Comparison of ENCODE assay signal across 15 mouse cellular contexts in the genomic region with DNA sequence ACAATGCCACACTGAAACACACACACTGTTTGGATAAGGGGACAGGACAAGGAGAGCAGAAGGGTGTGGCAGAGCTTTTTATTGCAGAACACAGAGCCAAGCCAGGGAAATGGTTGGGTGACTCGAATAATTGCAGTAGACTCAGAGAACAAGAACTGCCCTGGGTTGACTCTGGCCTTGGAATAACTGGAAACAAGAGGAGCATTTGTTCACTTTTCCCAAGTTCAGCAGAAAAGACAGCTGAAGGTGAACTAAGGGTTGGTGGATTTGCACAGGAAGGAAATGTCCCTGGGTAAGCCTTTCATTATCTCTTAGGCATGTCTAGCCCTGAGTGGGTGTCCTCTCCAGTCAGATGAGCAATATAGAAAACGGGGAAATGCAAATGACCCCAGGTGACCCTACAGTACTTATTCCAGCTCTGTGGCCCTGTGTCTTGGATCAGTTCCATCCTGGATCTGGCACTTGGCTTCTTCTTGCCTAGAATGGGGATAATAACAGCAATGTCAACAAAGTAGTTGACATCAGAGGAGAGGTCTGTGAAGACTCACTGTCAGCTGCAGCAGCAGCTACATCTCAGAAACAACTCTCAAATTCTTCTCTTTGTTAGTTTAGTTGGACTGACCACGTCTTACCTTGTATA. TPM values are rescaled to one million over a fixed set of nuclear protein-coding genes. Genes with fewer than 3 reads are reported as not detected.
A peak's percentile ranks its signal among the peaks of the same experiment; 100 is the strongest.
DNase-seq lines count a peak whose midpoint lies in the region; ATAC-seq and TF ChIP-seq lines count a peak whose summit lies in the region.
"Had no signal": no experiment of that assay in that cellular context is flagged by ENCODE, and none has a peak within 500 bp of the region (broad histone marks: within the 10 kb centered on the region; RNA-seq: fewer than 3 reads in every experiment).

No protein-coding gene starts in this region.

- H3K4me3 ChIP-seq in heart, embryonic 11.5 days (ENCODE audit: low read depth, low read length): no peak overlapping the region
- no peak overlapping the region for H3K4me3 ChIP-seq in kidney, embryonic 14.5 days (ENCODE audit: low read length)
- H3K4me3 ChIP-seq in lung, embryonic 15.5 days: no peak overlapping the region
- H3K4me3 ChIP-seq in lung, adult 2 months (replicated peaks; ENCODE audit: extremely low read depth, low read depth, low read length): no peak overlapping the region
- H3K4me3 ChIP-seq in stomach, embryonic 15.5 days (replicated peaks): no peak overlapping the region
- H3K4me3 ChIP-seq: forebrain, embryonic 13.5 days; midbrain, embryonic 12.5 days had no signal

- H3K9ac ChIP-seq in heart, embryonic 11.5 days (ENCODE audit: low read depth, low read length): no peak overlapping the region
- no peak overlapping the region for H3K9ac ChIP-seq in kidney, embryonic 14.5 days (ENCODE audit: low read depth, low read length)
- no peak overlapping the region for H3K9ac ChIP-seq in lung, embryonic 15.5 days
- H3K9ac ChIP-seq in stomach, embryonic 15.5 days: no peak overlapping the region
- H3K9ac ChIP-seq: forebrain, embryonic 13.5 days; midbrain, embryonic 12.5 days had no signal

- H3K27ac ChIP-seq in heart, embryonic 11.5 days (ENCODE audit: low read depth, low read length): no peak overlapping the region
- H3K27ac ChIP-seq in kidney, embryonic 14.5 days (ENCODE audit: low read depth, low read length): no peak overlapping the region
- peak overlapping the region; percentile 70 for H3K27ac ChIP-seq in lung, embryonic 15.5 days
- no peak overlapping the region; the same call in 1 of the 2 replicates for H3K27ac ChIP-seq in stomach, embryonic 15.5 days
- H3K27ac ChIP-seq: forebrain, embryonic 13.5 days; midbrain, embryonic 12.5 days had no signal

- ATAC-seq in heart, embryonic 11.5 days (replicated peaks; ENCODE audit: insufficient number of reproducible peaks, low FRiP score, low TSS enrichment): no peak
- 0 out of 2 replicates have a peak, but pooled peaks have one; percentile 46 for ATAC-seq in kidney, embryonic 14.5 days (ENCODE audit: low FRiP score, low TSS enrichment)
- ATAC-seq in lung, embryonic 15.5 days (ENCODE audit: borderline replicate concordance, extremely low read depth, low FRiP score, low TSS enrichment): peak; percentile 86; the same call in 1 of the 2 replicates
- peak; percentile 18; the same call in 1 of the 2 replicates for ATAC-seq in stomach, embryonic 15.5 days (ENCODE audit: insufficient read depth, low FRiP score, low read depth)
- ATAC-seq: forebrain, embryonic 13.5 days; inflammation-experienced regulatory T-cells, adult 6 months had no signal

- no peaks in the 10 kb centered on the region for H3K36me3 ChIP-seq in heart, embryonic 11.5 days (ENCODE audit: control insufficient read depth, insufficient read depth, low read length)
- no peaks in the 10 kb centered on the region for H3K36me3 ChIP-seq in kidney, embryonic 14.5 days (ENCODE audit: control insufficient read depth, insufficient read depth, low read length)
- no peaks in the 10 kb centered on the region for H3K36me3 ChIP-seq in lung, embryonic 15.5 days
- H3K36me3 ChIP-seq in stomach, embryonic 15.5 days: no peaks in the 10 kb centered on the region
- H3K36me3 ChIP-seq: midbrain, embryonic 12.5 days had no signal

- no peak for TF ChIP-seq CTCF in lung, adult 2 months (IDR thresholded peaks at IDR 0.05; ENCODE audit: insufficient read depth, low read length)

- no peaks in the 10 kb centered on the region for H3K4me1 ChIP-seq in heart, embryonic 11.5 days (ENCODE audit: control insufficient read depth, insufficient read depth, low read length)
- no peaks in the 10 kb centered on the region for H3K4me1 ChIP-seq in kidney, embryonic 14.5 days (ENCODE audit: control insufficient read depth, insufficient read depth, low read length)
- peaks cover 30% of the 10 kb centered on the region for H3K4me1 ChIP-seq in lung, embryonic 15.5 days
- H3K4me1 ChIP-seq in lung, adult 2 months (ENCODE audit: control insufficient read depth, insufficient read depth, low read length): peaks cover 2% of the 10 kb centered on the region; the same call in 1 of the 2 replicates
- peaks cover 6% of the 10 kb centered on the region for H3K4me1 ChIP-seq in stomach, embryonic 15.5 days
- H3K4me1 ChIP-seq: forebrain, embryonic 13.5 days; midbrain, embryonic 12.5 days had no signal

- WGBS in heart, embryonic 11.5 days (ENCODE audit: insufficient replicate concordance): 44% methylated on average over 3 of the region's 3 CpGs
- WGBS in kidney, embryonic 14.5 days: 48% methylated on average over 3 of the region's 3 CpGs
- 38% methylated on average over 3 of the region's 3 CpGs for WGBS in lung, embryonic 15.5 days
- 39% methylated on average over 3 of the region's 3 CpGs for WGBS in lung, adult 2 months
- WGBS in stomach, embryonic 15.5 days: 35% methylated on average over 3 of the region's 3 CpGs

- H3K9me3 ChIP-seq in heart, embryonic 11.5 days (replicated peaks; ENCODE audit: control insufficient read depth, low read length): no peaks in the 10 kb centered on the region
- H3K9me3 ChIP-seq in kidney, embryonic 14.5 days (ENCODE audit: control insufficient read depth, low read length): no peaks in the 10 kb centered on the region
- H3K9me3 ChIP-seq in lung, embryonic 15.5 days: no peaks in the 10 kb centered on the region
- no peaks in the 10 kb centered on the region for H3K9me3 ChIP-seq in stomach, embryonic 15.5 days
- H3K9me3 ChIP-seq: forebrain, embryonic 13.5 days; midbrain, embryonic 12.5 days had no signal

- no peak for TF ChIP-seq POLR2A in lung, adult 2 months (IDR thresholded peaks at IDR 0.05; ENCODE audit: borderline replicate concordance, extremely low read depth, low read depth, low read length)

- H3K4me2 ChIP-seq in heart, embryonic 11.5 days: no peak overlapping the region
- no peak overlapping the region for H3K4me2 ChIP-seq in kidney, embryonic 14.5 days (replicated peaks; ENCODE audit: low read depth, low read length)
- H3K4me2 ChIP-seq in lung, embryonic 15.5 days: no peak overlapping the region
- no peak overlapping the region for H3K4me2 ChIP-seq in stomach, embryonic 15.5 days
- H3K4me2 ChIP-seq: forebrain, embryonic 13.5 days; midbrain, embryonic 12.5 days had no signal

- DNase-seq in heart, adult 11 months: peak; percentile 89
- DNase-seq in kidney, adult 8-10 months: no peak
- DNase-seq in lung, adult 2 months: no peak
- DNase-seq in left cerebral cortex, adult 9 months (ENCODE audit: low spot score in 2 of 2): no peak
- DNase-seq: cerebellum, postnatal 10 days; left cerebral cortex, postnatal 4 days; thymus, postnatal 14 days had no signal

- H3K27me3 ChIP-seq in heart, embryonic 11.5 days (ENCODE audit: control insufficient read depth, insufficient read depth, low read length): no peaks in the 10 kb centered on the region
- no peaks in the 10 kb centered on the region for H3K27me3 ChIP-seq in kidney, embryonic 14.5 days (ENCODE audit: control insufficient read depth, insufficient read depth, low read length)
- no peaks in the 10 kb centered on the region for H3K27me3 ChIP-seq in lung, embryonic 15.5 days
- H3K27me3 ChIP-seq in stomach, embryonic 15.5 days (replicated peaks): no peaks in the 10 kb centered on the region
- H3K27me3 ChIP-seq: CH12.LX; forebrain, embryonic 13.5 days; midbrain, embryonic 12.5 days had no signal

RNA-seq across cellular contexts. Expression of a gene that starts 54.5 kb away (rescaled TPM):
- 3.9 and 5.2 TPM in 2 replicates for polyA plus RNA-seq in heart, embryonic 11.5 days (2014; fragmentation: Nextera tagmentation; extraction: Ambion mirVana)
- polyA plus RNA-seq in kidney, embryonic 14.5 days (2014; fragmentation: Nextera tagmentation; extraction: Ambion mirVana): 1.8 and 2.4 TPM in 2 replicates
- polyA plus RNA-seq in lung, embryonic 15.5 days (2015; fragmentation: Nextera tagmentation; extraction: Ambion mirVana): 47.7 and 48.2 TPM in 2 replicates
- polyA plus RNA-seq in lung, adult 2 months (2012; rRNA removed): 14.1 and 25.3 TPM in 2 replicates
- 17.7 and 18.0 TPM in 2 replicates for polyA plus RNA-seq in stomach, embryonic 15.5 days (2015; fragmentation: Nextera tagmentation; extraction: Ambion mirVana)
- polyA plus RNA-seq: inflammation-experienced regulatory T-cells, adult 6 months had no signal
